Mouse (Mus musculus): Measurements from ENCODE around the gene Tmsb15a.
"Not testable (repeated sequence)": the region's sequence is repeated elsewhere in the genome, so short reads cannot be mapped to it uniquely, and the experiment has no call there.

Tmsb15a gene

DNA sequence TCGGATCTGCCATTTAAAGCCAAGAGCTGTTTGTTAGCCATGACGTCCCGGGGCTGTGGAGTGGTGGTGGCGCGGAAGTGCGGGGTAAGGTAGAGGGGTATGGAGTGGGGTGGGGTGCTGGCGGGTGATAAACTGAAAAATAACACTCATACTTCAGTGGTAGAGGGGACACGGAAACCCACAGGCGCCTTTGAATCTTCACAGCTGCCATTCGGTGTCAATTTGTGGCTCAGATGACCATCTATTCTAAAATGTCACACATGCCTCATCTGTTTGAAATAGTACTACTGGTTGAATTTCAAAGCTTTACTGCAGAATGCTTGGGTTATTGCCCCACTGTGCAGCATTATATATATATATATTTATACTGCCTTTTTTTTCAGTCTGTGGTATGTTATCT, at the start of gene Tmsb15a:
TSS of gene Tmsb15a (minus strand) at position 101 of the 400 bp plus-strand sequence.
- no peak for DNase-seq

DNA sequence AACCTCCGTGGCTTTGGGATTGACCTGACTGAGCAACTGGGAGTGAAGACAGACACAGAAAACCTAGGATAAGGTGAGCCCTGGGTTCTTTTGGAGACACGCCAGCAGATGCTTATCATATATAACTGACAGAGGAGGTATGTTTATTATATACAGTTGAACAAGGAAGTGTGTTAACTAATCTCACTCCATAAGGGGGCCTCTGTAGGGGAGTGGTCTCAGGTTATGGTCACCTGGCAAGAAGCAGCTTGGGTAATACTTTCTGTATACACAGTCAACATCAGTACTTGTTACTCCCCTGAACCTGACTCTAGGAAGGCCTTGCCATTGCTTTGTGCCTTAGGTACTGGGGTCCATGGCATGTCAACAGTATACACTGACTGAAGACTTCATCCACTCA, 43.5 kb upstream of the Tmsb15a start:
- no peak for DNase-seq

GRCm38 (mm10) chrX:135768043-135768548, 43.0 kb upstream of the Tmsb15a start:
- DNase-seq = no peak

DNA sequence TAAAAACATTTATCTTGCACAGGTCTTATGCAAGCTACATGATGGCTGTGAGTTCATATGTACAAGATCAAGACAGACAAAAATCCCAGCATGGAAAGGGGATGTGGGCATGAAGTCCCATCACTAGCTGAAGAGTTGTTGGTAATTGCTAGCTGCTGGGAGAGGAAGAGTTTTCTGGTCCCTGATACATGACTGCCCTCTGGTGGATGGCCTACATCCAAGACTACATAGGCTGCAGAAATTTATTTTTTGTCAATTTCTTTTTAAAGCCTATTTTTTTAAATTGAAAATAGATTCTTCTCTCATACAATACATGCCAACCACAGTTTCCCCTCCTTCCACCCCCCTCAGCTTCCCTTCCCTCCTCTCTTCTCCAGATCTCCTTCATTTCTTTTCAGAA, 36.6 kb upstream of the Tmsb15a start:
- DNase-seq = peak; percentile 15

DNA sequence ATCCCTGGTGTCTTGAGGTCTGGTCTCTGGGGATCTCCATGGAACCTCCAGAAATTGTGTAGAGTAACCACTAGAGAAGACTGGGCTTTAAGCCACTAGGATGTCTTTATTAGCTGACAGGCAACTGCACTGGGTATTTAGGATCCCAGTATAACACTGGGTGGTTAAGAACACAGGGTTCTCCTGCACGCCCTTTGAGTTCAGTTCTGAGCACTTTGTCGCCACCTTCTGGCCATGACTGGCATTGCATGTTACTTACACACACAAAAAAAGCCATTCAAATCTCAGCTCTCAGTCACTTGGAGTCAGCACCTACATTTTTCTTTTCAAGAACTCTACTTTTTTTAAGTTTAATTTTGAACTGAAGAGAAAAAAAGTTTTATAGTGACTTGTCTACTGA, 27.8 kb upstream of the Tmsb15a start:
- DNase-seq = peak; percentile 56

DNA sequence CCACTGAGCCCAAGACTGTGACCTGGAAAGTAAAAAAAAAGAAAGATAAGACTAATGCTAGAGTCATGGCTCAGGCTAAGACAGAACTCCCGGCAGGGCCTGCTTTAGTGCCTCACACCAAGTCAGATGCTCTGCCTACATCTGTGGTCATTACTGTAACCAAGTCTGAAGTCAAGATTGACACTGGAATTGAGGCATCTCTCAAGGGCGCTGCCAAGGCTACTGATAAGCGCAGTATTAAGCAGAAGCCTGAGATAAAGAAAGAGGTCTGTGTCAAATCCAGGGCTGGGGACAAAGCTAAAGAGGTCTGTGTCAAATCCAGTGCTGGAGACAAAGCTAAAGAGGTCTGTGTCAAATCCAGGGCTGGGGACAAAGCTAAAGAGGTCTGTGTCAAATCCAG, 20.3 kb upstream of the Tmsb15a start:
- DNase-seq = not testable (repeated sequence)

GRCm38 (mm10) chrX:135743056-135743355, 17.9 kb upstream of the Tmsb15a start:
- no peak for DNase-seq

DNA sequence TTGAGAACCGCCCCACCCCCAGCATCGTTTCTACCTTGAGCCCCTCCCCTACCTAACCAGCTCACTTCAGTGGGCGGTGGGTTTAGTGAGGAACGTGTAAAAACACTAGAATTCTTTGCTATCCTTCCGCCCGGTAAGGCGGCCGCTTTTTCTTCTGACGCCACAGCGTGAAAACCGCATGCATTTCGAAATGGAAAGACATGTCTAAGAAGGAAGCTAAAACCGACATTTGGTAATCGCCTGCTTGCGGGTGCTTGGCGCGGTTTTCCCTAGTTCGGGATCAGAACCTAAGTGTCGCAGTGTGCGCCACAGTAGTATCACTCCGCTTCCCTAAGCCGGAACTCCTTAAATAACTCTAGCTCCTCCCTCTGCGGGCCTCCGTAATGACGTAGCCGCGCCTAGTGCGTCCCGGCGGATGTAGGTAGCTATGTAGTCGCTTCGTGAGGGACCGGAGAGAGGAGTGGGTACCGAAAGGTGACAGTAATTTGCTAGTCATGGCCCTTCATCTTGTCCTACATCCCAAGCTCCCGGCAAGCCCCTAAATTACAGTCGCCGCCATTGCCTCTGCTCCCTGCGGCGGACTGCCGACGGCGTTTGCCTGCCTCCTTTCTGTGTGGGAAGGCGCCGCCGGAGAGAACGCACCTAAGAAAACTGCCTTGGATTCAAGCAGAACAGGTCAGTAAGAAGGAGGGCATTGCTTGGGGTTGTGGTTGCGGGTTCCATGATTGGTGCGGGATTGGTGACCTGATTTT, 17.4 kb upstream of the Tmsb15a start, which contains the start of the genes Armcx5 and Gprasp1:
TSS of gene Armcx5 (plus strand) at position 430 of the 752 bp plus-strand sequence.
TSS of gene Gprasp1 (plus strand) at position 430 of the 752 bp plus-strand sequence.
- peak; percentile 93 for DNase-seq

- DNase-seq = no peak
These were observed 13.9 kb upstream of the Tmsb15a start for GRCm38 (mm10) chrX:135738730-135739520.

GRCm38 (mm10) chrX:135712845-135713244, 12.2 kb downstream of the Tmsb15a start:
- DNase-seq = no peak

GRCm38 (mm10) chrX:135704349-135704748, 20.7 kb downstream of the Tmsb15a start:
- DNase-seq = no peak

DNA sequence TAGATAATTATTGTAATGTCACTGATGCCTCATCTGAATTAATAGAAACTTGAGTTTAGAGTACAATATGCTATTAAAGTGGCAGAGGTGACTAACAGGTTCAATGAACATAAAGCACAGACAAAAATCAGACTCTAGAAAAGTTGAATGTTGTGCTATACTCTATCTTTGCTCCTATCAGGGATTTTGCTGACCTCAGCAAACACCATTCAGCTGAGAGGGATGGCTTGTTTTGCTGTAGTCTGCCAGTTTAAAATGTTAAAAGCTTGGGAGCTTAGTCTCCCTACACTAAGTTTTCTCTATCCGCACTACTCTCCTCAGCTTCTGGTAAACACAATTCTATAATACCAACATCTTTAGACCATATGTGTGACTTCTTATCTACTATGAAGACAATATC, 21.9 kb downstream of the Tmsb15a start:
- no peak for DNase-seq

GRCm38 (mm10) chrX:135693633-135694032, 31.4 kb downstream of the Tmsb15a start, which contains the start of gene Tcp11x2:
TSS of gene Tcp11x2 (minus strand) at chrX:135693790.
- DNase-seq = no peak

DNA sequence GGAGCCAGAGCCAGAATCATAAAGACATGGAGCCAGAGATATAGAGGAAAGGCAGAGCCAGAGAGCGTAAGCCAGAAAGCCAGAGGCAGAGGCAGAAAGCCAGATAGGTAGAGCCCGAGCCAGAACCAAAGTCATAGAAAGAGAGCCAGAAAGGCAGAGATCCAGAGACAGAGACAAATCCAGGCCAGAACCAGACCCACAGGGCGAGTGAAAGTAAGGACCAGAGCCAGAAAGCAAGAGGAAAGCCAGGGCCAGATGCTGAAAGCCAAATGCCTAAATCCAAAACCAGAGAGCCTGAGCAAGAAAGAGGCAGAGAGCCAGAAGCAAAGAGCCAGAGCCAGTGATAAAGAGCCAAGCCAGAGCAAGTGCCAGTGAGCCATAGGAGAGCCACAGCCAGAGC, 37.3 kb downstream of the Tmsb15a start:
- DNase-seq = no peak

GRCm38 (mm10) chrX:135681858-135682257, 43.2 kb downstream of the Tmsb15a start:
- no peak for DNase-seq
